Mouse (Mus musculus): ENCODE data around the gene Cyfip2.

GRCm38 (mm10) chr11:46313851-46314250 lies 1.2 kb upstream of the Cyfip2 start:
- no peak for TF ChIP-seq POLR2A (IDR thresholded peaks at IDR 0.05; ENCODE audit: borderline replicate concordance, extremely low read depth, insufficient read depth, insufficient read length, poor library complexity, severe bottlenecking)
- no peak for TF ChIP-seq CTCF (IDR thresholded peaks at IDR 0.05; ENCODE audit: borderline replicate concordance, extremely low read depth, insufficient read depth, insufficient read length)

Measured in brain, embryonic 14.5 days (tissue).